Mouse (Mus musculus) ES-E14 (cell line): Measurements from ENCODE around the gene Vamp1. TPM values are rescaled to one million over a fixed set of nuclear protein-coding genes. Genes with fewer than 3 reads are reported as not detected.

Source experiments
- DNase-seq: peaks from one replicate; pipeline ENCODE4 v3.0.0-alpha.2; 2013; ENCODE audit warnings: low read depth, low spot score
- H3K27ac ChIP-seq: 2 replicates; pipeline ENCODE4 v1.5.1; 2012; ENCODE audit warnings: low read depth, mild to moderate bottlenecking, low read length, moderate library complexity, mixed read lengths; ENCODE audit not compliant: poor library complexity, insufficient read depth, severe bottlenecking
- H3K36me3 ChIP-seq: 2 replicates; pipeline ENCODE4 v1.6.1; 2012; ENCODE audit warnings: mild to moderate bottlenecking, low read length, moderate library complexity, mixed read lengths; ENCODE audit not compliant: control insufficient read depth, poor library complexity, insufficient read depth, severe bottlenecking
- H3K4me1 ChIP-seq, 2 experiments: fragments of 150-350 bp in 1 of 2; sonication (generic) in 1 of 2; 2 replicates each; pipeline ENCODE4 v1.6.1; 2012; ENCODE audit warnings: low read length in 2 of 2, mild to moderate bottlenecking in 1 of 2, mixed read lengths in 1 of 2; ENCODE audit not compliant: control insufficient read depth in 2 of 2, insufficient read depth in 2 of 2, poor library complexity in 1 of 2
- H3K4me3 ChIP-seq, 2 experiments: fragments of 150-350 bp in 1 of 2; sonication (generic) in 1 of 2; 2 replicates each; pipeline ENCODE4 v1.5.1; 2012; ENCODE audit warnings: low read length in 2 of 2, low read depth in 1 of 2, mild to moderate bottlenecking in 1 of 2, mixed read lengths in 1 of 2; ENCODE audit not compliant: insufficient read depth in 1 of 2, poor library complexity in 1 of 2, severe bottlenecking in 1 of 2
- H3K9ac ChIP-seq: 2 replicates; pipeline ENCODE4 v1.6.1; 2012; ENCODE audit warnings: low read depth, mild to moderate bottlenecking, low read length, mixed read lengths; ENCODE audit not compliant: poor library complexity, insufficient read depth, severe bottlenecking
- H3K9me3 ChIP-seq: fragments of 150-350 bp; sonication (generic); 2 replicates; pipeline ENCODE4 v1.6.1; 2012; ENCODE audit warnings: low read depth, mild to moderate bottlenecking, low read length; ENCODE audit not compliant: control insufficient read depth, insufficient read depth
- CHD2 ChIP-seq: IDR thresholded peaks from 2 replicates; pipeline ENCODE4 v1.6.1; 2014; ENCODE audit warnings: mild to moderate bottlenecking, low read depth, low read length, inconsistent platforms
- HCFC1 ChIP-seq: IDR thresholded peaks from 2 replicates; pipeline ENCODE4 v1.6.1; 2012; ENCODE audit warnings: low read length, inconsistent platforms, borderline replicate concordance; ENCODE audit not compliant: insufficient read depth
- MAFK ChIP-seq: IDR thresholded peaks from 2 replicates; pipeline ENCODE4 v1.6.1; 2014; ENCODE audit warnings: mild to moderate bottlenecking, low read depth, low read length, inconsistent platforms; ENCODE audit not compliant: insufficient read depth
- ZC3H11A ChIP-seq: IDR thresholded peaks from 2 replicates; pipeline ENCODE4 v1.6.1; 2012; ENCODE audit warnings: low read depth, mild to moderate bottlenecking, inconsistent platforms, low read length, borderline replicate concordance
- ZNF384 ChIP-seq: IDR thresholded peaks from 2 replicates; pipeline ENCODE4 v1.6.1; 2012; ENCODE audit warnings: low read depth, low read length, inconsistent platforms
- in situ Hi-C, 2 experiments: fragments of 600-800 bp; cut with MboI; formaldehyde crosslinking; loops; one replicate each; pipeline ENCODE4 v1.15.1; 2025; ENCODE audit warnings: low sequenced_read_pairs in 2 of 2, inconsistent platforms in 1 of 2; ENCODE audit not compliant: unreplicated experiment in 2 of 2
- total RNA-seq: library from RNA; depleted of rRNA; stranded (reverse); fragments of 300-350 nt; gene quantifications from 2 replicates; pipeline ENCODE4 v1.2.3, GENCODE M21; 2012

Gene Vamp1
- total RNA-seq, 1 experiment, result 3.5 TPM

DNA sequence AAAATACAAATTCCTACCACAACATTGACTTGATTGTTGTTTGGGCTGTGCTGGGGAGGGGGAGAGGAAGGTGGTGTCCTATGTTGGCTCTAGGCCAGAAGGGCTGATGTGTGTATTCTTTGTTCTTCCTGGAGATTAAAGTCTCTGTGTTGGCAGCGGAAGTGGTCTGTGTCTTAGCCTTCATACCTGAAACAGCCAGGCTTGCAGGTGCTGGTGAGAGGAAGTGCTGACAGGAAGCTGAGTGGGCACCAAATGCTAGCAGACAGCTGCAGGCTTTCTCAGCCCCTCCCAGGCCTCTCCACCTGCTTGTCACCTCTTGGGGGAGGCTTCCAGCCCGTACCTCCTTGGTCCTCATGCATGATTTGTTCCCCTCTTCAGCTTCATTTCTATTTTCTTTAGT, 6.8 kb downstream of the Vamp1 start:
- H3K9ac ChIP-seq, result no peak overlapping the region
- no peaks in the 10 kb centered on the region for H3K9me3 ChIP-seq
- H3K4me3 ChIP-seq, result no peak overlapping the region
- in situ Hi-C loops, result no loop called here
- no peak for DNase-seq
- peaks cover 0 to 5% of the 10 kb centered on the region in 2 experiments; a peak in 1 of 4 replicates for H3K4me1 ChIP-seq
- no peak overlapping the region for H3K27ac ChIP-seq
- peaks cover 5% of the 10 kb centered on the region; the same call in 1 of the 2 replicates for H3K36me3 ChIP-seq
- TF ChIP-seq MAFK (no peak), ZNF384 (no peak), ZC3H11A (no peak), CHD2 (no peak)

DNA sequence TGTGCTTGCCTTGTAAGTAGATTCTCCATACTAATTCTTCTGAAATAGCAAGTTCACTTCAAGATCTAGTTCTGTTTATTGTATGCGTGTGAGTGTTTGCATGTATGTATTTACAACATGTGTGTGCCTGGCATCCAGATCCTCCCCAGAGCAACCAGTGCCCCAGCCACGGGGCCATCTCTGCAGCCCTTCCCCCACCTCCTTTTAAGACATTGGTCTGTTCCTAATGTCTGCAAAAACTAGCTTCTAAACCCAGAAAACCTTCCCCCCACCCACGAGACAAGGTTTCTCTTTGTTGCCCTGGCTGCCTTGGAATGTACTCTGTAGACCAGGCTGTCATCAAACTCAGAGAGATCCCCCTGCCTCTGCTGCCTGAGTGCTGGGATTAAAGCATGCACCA, 7.2 kb downstream of the Vamp1 start:
- Histone ChIP-seq H3K4me1 (peaks cover 0 to 5% of the 10 kb centered on the region in 2 experiments; a peak in 1 of 4 replicates), H3K9me3 (no peaks in the 10 kb centered on the region), H3K36me3 (peaks cover 5% of the 10 kb centered on the region; the same call in 1 of the 2 replicates), H3K4me3 (no peak overlapping the region), H3K27ac (no peak overlapping the region), H3K9ac (no peak overlapping the region)
- TF ChIP-seq ZC3H11A (no peak), CHD2 (no peak), MAFK (no peak), HCFC1 (no peak), ZNF384 (no peak)
- in situ Hi-C loops, result no loop called here
- DNase-seq, result no peak

DNA sequence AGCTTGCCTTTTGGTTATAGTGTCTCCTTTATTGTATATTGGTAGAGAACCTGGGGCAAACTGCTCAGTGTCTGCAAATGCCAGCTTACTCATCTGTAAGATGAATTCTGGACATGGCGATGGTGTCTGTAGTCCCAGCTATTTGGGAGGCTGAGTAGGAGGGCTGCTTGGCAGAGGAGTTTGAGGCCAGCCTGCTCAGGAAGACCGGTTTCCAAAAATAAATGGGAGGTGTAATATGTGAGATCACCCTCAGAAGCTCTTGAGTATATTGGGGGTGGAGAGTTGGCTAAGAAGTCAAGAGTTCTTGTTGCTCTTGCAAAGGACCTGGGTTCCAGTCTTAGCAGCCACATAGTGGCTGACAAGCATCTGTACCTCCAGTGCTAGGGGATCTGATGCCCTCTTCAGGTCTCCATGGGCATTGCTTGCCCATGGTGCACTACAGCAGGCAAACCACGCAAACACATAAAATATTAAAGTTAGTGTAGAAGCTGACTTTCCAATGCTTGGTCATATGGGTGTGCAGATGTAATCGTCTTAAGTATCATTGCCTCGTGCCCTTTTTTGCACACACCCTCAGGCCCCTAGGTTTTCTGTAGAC, 10.3 kb downstream of the Vamp1 start:
- Histone ChIP-seq H3K9me3 (no peaks in the 10 kb centered on the region), H3K4me3 (no peak overlapping the region), H3K4me1 (peaks cover 0 to 4% of the 10 kb centered on the region in 2 experiments; a peak in 1 of 4 replicates), H3K9ac (no peak overlapping the region), H3K27ac (no peak overlapping the region), H3K36me3 (no peaks in the 10 kb centered on the region)
- no peak for DNase-seq
- in situ Hi-C loops, result no loop called here
- no peak for TF ChIP-seq HCFC1
- no peak for TF ChIP-seq ZC3H11A
- TF ChIP-seq MAFK, result no peak
- no peak for TF ChIP-seq ZNF384
- TF ChIP-seq CHD2, result no peak

DNA sequence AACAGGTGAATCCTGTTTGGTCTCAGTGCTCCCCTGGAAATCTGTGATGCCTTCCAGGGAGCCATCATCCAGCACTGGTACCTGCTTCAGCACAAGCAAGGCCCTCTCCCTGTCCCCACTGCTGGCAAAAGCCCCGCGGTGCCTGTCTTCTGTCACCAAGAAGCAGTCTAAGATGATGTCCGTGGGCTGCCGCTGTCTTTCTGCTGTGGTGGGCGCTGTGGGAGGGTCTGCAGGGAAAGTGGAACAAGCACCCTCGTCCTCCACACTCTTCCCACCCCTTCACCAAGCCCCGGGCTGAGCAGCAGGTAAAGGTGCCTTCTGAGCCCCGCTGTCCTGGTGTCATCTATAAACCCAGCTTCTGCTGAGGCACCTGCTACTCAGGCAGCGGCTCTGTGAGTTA, 15.2 kb downstream of the Vamp1 start:
- H3K27ac ChIP-seq, result no peak overlapping the region
- no peak overlapping the region for H3K9ac ChIP-seq
- H3K4me1 ChIP-seq, result peaks cover 3 to 14% of the 10 kb centered on the region in 2 experiments; a peak in 3 of 4 replicates
- H3K36me3 ChIP-seq, result no peaks in the 10 kb centered on the region
- no peak overlapping the region for H3K4me3 ChIP-seq
- in situ Hi-C loops, result no loop called here
- DNase-seq, result no peak
- TF ChIP-seq ZNF384, result no peak
- TF ChIP-seq ZC3H11A, result no peak
- no peak for TF ChIP-seq HCFC1
- TF ChIP-seq CHD2, result no peak
- TF ChIP-seq MAFK, result no peak
- no peaks in the 10 kb centered on the region for H3K9me3 ChIP-seq
